Mouse (Mus musculus): ENCODE results near the gene Fam227a. TPM values are rescaled to one million over a fixed set of nuclear protein-coding genes. Genes with fewer than 3 reads are reported as not detected.
A peak's percentile ranks its signal among the peaks of the same experiment; 100 is the strongest.

Gene Fam227a
- total RNA-seq, 2 experiments from 2014 or later = 8.0 to 13.2 TPM

- intact Hi-C loops (cut with DNase I) = loop anchor here (5.0 kb wide), 1 partner anchor 45 kb away; the partner anchor contains the start of gene Dmc1
- DNase-seq (ENCODE audit: low spot score in 2 of 2) = peak; percentile 57 to 61
These were observed 96.3 kb downstream of the Fam227a start for GRCm38 (mm10) chr15:79562417-79562816.

GRCm38 (mm10) chr15:79559649-79560048 lies 99.1 kb downstream of the Fam227a start:
- intact Hi-C loops (cut with DNase I) = loop anchor here (5.0 kb wide), 1 partner anchor 48 kb away; the partner anchor contains the start of gene Dmc1
- no peak for DNase-seq (ENCODE audit: low spot score in 2 of 2)

Small RNA genes within 50 kb of the gene (microRNA-seq; reads per million reads assigned to microRNA genes)
- gene Gm27903 = not detected

Other genes starting within 250 kb of the Fam227a start
- gene Csnk1e, start 203.4 kb downstream of the Fam227a start, total RNA-seq (2021) = 100 to 1,000 TPM; 135 to 154 TPM
- 100 to 1,000 TPM; 207 to 223 TPM for gene Kcnj4, start 153.7 kb downstream of the Fam227a start, total RNA-seq (2021)
- 1 to 10 TPM in 1 of 2 experiments, under 1 TPM in 1; 0.59 to 1.1 TPM for gene Kdelr3, start 142.5 kb downstream of the Fam227a start, total RNA-seq (2021)
- 100 to 1,000 TPM; 265 to 366 TPM for gene Ddx17, start 112.2 kb downstream of the Fam227a start, total RNA-seq (2021)
- gene Dmc1, start 53.8 kb downstream of the Fam227a start, total RNA-seq (2021) = 1 to 10 TPM; 1.3 to 1.4 TPM
- gene Cby1, start 243 bp upstream of the Fam227a start, total RNA-seq (2021) = 10 to 100 TPM; 43.5 to 56.1 TPM
- gene Tomm22, start 11.9 kb upstream of the Fam227a start, total RNA-seq (2021) = 10 to 100 TPM; 90.7 to 100.0 TPM
- gene Josd1, start 29.0 kb upstream of the Fam227a start, total RNA-seq (2021) = 10 to 100 TPM; 64.0 to 69.3 TPM
- 10 to 100 TPM; 45.1 to 47.1 TPM for gene Gtpbp1, start 31.9 kb upstream of the Fam227a start, total RNA-seq (2021)
- 10 to 100 TPM; 43.2 to 47.5 TPM for gene Sun2, start 83.6 kb upstream of the Fam227a start, total RNA-seq (2021)
- 10 to 100 TPM; 50.7 to 51.3 TPM for gene Dnal4, start 118.9 kb upstream of the Fam227a start, total RNA-seq (2021)
- gene Nptxr, start 145.8 kb upstream of the Fam227a start, total RNA-seq (2021) = 100 to 1,000 TPM; 800 to 830 TPM
- gene Npcd, start 175.3 kb upstream of the Fam227a start, total RNA-seq (2021) = 10 to 100 TPM; 17.3 to 19.1 TPM
- gene Cbx6, start 175.7 kb upstream of the Fam227a start, total RNA-seq (2021) = 100 to 1,000 TPM; 412 to 417 TPM
- gene Apobec3, start 232.7 kb upstream of the Fam227a start, total RNA-seq (2021) = 1 to 10 TPM; 4.9 to 5.1 TPM